ENCODE assay signal across 17 mouse cellular contexts in genomic region chr7:109848867-109849733, GRCm38 (mm10). TPM values are rescaled to one million over a fixed set of nuclear protein-coding genes. Genes with fewer than 3 reads are reported as not detected.
DNase-seq lines count a peak whose midpoint lies in the region; ATAC-seq lines count a peak whose summit lies in the region.
"Had no signal": no experiment of that assay in that cellular context is flagged by ENCODE, and none has a peak within 500 bp of the region (broad histone marks: within the 10 kb centered on the region; RNA-seq: fewer than 3 reads in every experiment).

No protein-coding gene starts in this region.

- DNase-seq in heart, adult 18-20 months = no peak
- DNase-seq in embryo, embryonic 10.5 days (ENCODE audit: low spot score) = peak; percentile 51
- DNase-seq in midbrain, embryonic 11.5 days (ENCODE audit: low spot score, missing footprints) = peak; percentile 90
- DNase-seq in lung, postnatal 10 days = no peak
- no peak for DNase-seq in T-cell, adult 2 months (ENCODE audit: low spot score)
- DNase-seq in right cerebral cortex, postnatal 36 days (ENCODE audit: low spot score in 2 of 2) = no peak
- DNase-seq: cerebellum, adult 2 months; heart, postnatal 14 days; kidney, adult 9 months; lung, postnatal 14 days; thymus, postnatal 25 days had no signal

- ATAC-seq in heart, embryonic 12.5 days (ENCODE audit: insufficient number of reproducible peaks, low FRiP score) = peak; percentile 47; the same call in 1 of the 2 replicates
- ATAC-seq in forebrain, embryonic 16.5 days = peak; percentile 80
- peak; percentile 56; the same call in 1 of the 2 replicates for ATAC-seq in midbrain, embryonic 11.5 days (ENCODE audit: low FRiP score)
- ATAC-seq: liver, embryonic 12.5 days had no signal

- H3K4me3 ChIP-seq in heart, embryonic 12.5 days = no peak overlapping the region
- no peak overlapping the region for H3K4me3 ChIP-seq in forebrain, embryonic 16.5 days (replicated peaks; ENCODE audit: low read length)
- no peak overlapping the region for H3K4me3 ChIP-seq in midbrain, embryonic 11.5 days (ENCODE audit: low read depth, low read length)
- H3K4me3 ChIP-seq: layer of hippocampus, adult 2 months; liver, embryonic 12.5 days; stomach, embryonic 15.5 days had no signal

- H3K27me3 ChIP-seq in heart, embryonic 12.5 days (replicated peaks) = no peaks in the 10 kb centered on the region
- H3K27me3 ChIP-seq in forebrain, embryonic 16.5 days (replicated peaks; ENCODE audit: control insufficient read depth, insufficient read depth, low read length) = no peaks in the 10 kb centered on the region
- 0 out of 2 replicates have a peak, but pooled peaks cover 2% of the 10 kb centered on the region for H3K27me3 ChIP-seq in midbrain, embryonic 11.5 days (ENCODE audit: control insufficient read depth, insufficient read depth, low read length)
- H3K27me3 ChIP-seq: stomach, embryonic 15.5 days had no signal

- peak overlapping the region; percentile 59 for H3K27ac ChIP-seq in heart, embryonic 12.5 days (ENCODE audit: poor library complexity, severe bottlenecking)
- H3K27ac ChIP-seq in forebrain, embryonic 16.5 days (ENCODE audit: low read length) = peak overlapping the region; percentile 72; the same call in 1 of the 2 replicates
- peak overlapping the region; percentile 41; the same call in 1 of the 2 replicates for H3K27ac ChIP-seq in midbrain, embryonic 11.5 days (ENCODE audit: low read depth, low read length)
- H3K27ac ChIP-seq: layer of hippocampus, adult 2 months; liver, embryonic 12.5 days; stomach, embryonic 15.5 days had no signal

- peaks cover 48% of the 10 kb centered on the region for H3K4me1 ChIP-seq in heart, embryonic 12.5 days (replicated peaks)
- H3K4me1 ChIP-seq in forebrain, embryonic 16.5 days (replicated peaks; ENCODE audit: control insufficient read depth, insufficient read depth, low read length) = peaks cover 23% of the 10 kb centered on the region
- peaks cover 23% of the 10 kb centered on the region for H3K4me1 ChIP-seq in midbrain, embryonic 11.5 days (ENCODE audit: control insufficient read depth, insufficient read depth, low read length)

- H3K9ac ChIP-seq in heart, embryonic 12.5 days = no peak overlapping the region
- no peak overlapping the region for H3K9ac ChIP-seq in forebrain, embryonic 16.5 days (replicated peaks; ENCODE audit: low read depth, low read length)
- no peak overlapping the region for H3K9ac ChIP-seq in midbrain, embryonic 11.5 days (ENCODE audit: low read length)
- H3K9ac ChIP-seq: liver, embryonic 12.5 days; stomach, embryonic 15.5 days had no signal

- no peaks in the 10 kb centered on the region for H3K9me3 ChIP-seq in heart, embryonic 12.5 days (replicated peaks)
- no peaks in the 10 kb centered on the region for H3K9me3 ChIP-seq in forebrain, embryonic 16.5 days (ENCODE audit: control insufficient read depth, low read length)
- no peaks in the 10 kb centered on the region for H3K9me3 ChIP-seq in midbrain, embryonic 11.5 days (ENCODE audit: control insufficient read depth, low read length)
- H3K9me3 ChIP-seq: liver, embryonic 12.5 days; stomach, embryonic 15.5 days had no signal

- H3K36me3 ChIP-seq in heart, embryonic 12.5 days = no peaks in the 10 kb centered on the region
- no peaks in the 10 kb centered on the region for H3K36me3 ChIP-seq in forebrain, embryonic 16.5 days (ENCODE audit: control insufficient read depth, insufficient read depth)
- H3K36me3 ChIP-seq in midbrain, embryonic 11.5 days (ENCODE audit: control insufficient read depth, insufficient read depth, low read length) = no peaks in the 10 kb centered on the region
- H3K36me3 ChIP-seq: liver, embryonic 12.5 days; stomach, embryonic 15.5 days had no signal

- H3K4me2 ChIP-seq in heart, embryonic 12.5 days = peak overlapping the region; percentile 13; the same call in 1 of the 2 replicates
- peak overlapping the region; percentile 20; the same call in 1 of the 2 replicates for H3K4me2 ChIP-seq in forebrain, embryonic 16.5 days (ENCODE audit: low read length)
- H3K4me2 ChIP-seq in midbrain, embryonic 11.5 days = no peak overlapping the region
- H3K4me2 ChIP-seq: liver, embryonic 12.5 days; stomach, embryonic 15.5 days had no signal

- 28% methylated on average over 11 of the region's 11 CpGs for WGBS in heart, embryonic 12.5 days
- WGBS in forebrain, embryonic 16.5 days = 27% methylated on average over 11 of the region's 11 CpGs
- 27% methylated on average over 11 of the region's 11 CpGs for WGBS in midbrain, embryonic 11.5 days

RNA-seq across cellular contexts. Expression of gene Scube2, which starts 16.4 kb away (rescaled TPM):
- 9.3 and 10.1 TPM in 2 replicates for polyA plus RNA-seq in heart, embryonic 12.5 days (2016; fragmentation: Nextera tagmentation; extraction: Ambion mirVana)
- 10 to 100 TPM; 24.1 to 32.0 TPM for total RNA-seq in heart, adult 18-20 months (2021)
- polyA plus RNA-seq in forebrain, embryonic 16.5 days (2015; fragmentation: Nextera tagmentation; extraction: Ambion mirVana) = 0.46 and 0.70 TPM in 2 replicates
- polyA plus RNA-seq in midbrain, embryonic 11.5 days (2014; fragmentation: Nextera tagmentation; extraction: Ambion mirVana) = 3.6 and 4.2 TPM in 2 replicates
- total RNA-seq: monocyte, adult 5-6 weeks had no signal

Comparison
In these comparisons a context has a peak if more than half of its experiments do, and no peak if none do; other contexts are left out.
1. DNase-seq: peak in embryo, embryonic 10.5 days (single experiment) and midbrain, embryonic 11.5 days (single experiment); none in heart, adult 18-20 months (0 of 2), lung, postnatal 10 days (single experiment), T-cell, adult 2 months (single experiment) and right cerebral cortex, postnatal 36 days (0 of 2).
2. Peak in every context shown above with its lines, with median percentiles within 50 percentile points of each other: ATAC-seq and H3K27ac ChIP-seq.